Mouse (Mus musculus): ENCODE data around the gene Spdye4b.

Gene Spdye4b

DNA sequence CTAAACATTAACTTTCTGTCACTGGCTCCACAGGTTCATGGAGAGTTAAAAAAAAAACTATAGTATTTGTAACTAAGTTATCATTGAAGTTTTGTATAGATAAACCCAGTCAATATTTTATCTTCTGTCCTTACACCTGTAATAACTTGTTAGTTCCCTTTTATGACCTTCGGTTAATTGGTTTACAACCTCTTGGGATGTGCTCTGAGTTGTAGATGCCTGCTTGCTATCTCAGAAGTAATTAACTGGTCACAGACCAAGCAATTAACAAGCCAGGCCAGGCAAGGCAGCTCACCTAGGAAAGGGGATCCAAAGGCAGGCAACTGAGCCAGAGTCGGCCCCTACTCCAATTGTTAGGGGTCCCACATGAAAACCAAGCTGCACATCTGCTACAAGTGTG is 33.0 kb downstream of the Spdye4b start:
- no peak for DNase-seq (ENCODE audit: low read depth, low spot score)

DNA sequence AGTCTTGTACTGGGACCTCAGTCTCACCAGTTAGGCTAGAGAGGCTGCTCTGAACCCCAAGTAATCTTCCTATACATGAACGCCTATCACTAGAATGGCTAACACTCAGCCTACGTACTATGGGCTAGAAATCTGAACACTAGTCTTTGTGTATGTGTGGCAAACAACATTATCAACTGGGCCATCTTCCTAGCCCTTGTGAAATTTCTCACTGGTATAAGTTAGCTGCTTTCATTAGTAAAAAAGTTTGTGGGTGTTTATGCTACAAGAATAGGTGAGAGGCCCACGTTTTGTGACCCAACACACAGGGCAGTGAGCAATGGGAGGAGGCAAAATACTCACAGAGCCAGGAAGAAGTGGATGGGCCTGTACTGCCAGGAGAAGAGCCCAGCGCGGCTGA is 40.2 kb downstream of the Spdye4b start:
- DNase-seq (ENCODE audit: low read depth, low spot score) = no peak

- DNase-seq (ENCODE audit: low read depth, low spot score) = no peak
Measured at GRCm38 (mm10) chr5:143222287-143222686, 41.5 kb downstream of the Spdye4b start.

DNA sequence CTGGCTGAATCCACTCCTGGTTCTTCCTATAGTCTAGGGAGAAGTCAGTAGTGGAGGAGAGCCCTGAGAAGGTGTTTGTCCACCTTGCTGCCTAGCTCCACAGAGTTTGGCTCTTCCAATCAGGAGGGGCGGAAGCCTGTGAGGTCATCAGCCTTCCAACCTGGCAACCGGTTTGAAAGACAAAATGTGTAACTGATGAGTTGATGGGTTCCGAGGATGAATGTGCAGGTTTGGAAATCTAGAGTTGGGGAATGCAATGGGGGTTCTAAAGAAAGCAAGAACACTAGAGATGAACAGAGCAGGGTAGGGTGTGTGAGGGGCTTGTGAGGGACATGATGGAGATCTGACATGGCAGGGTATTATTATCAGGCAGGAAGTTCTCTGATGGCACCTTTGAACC is 46.0 kb downstream of the Spdye4b start, which contains the start of gene Spdye4a:
Spdye4a (minus strand) TSS at position 101 of the 400 bp plus-strand sequence.
- no peak for DNase-seq (ENCODE audit: low read depth, low spot score)

DNA sequence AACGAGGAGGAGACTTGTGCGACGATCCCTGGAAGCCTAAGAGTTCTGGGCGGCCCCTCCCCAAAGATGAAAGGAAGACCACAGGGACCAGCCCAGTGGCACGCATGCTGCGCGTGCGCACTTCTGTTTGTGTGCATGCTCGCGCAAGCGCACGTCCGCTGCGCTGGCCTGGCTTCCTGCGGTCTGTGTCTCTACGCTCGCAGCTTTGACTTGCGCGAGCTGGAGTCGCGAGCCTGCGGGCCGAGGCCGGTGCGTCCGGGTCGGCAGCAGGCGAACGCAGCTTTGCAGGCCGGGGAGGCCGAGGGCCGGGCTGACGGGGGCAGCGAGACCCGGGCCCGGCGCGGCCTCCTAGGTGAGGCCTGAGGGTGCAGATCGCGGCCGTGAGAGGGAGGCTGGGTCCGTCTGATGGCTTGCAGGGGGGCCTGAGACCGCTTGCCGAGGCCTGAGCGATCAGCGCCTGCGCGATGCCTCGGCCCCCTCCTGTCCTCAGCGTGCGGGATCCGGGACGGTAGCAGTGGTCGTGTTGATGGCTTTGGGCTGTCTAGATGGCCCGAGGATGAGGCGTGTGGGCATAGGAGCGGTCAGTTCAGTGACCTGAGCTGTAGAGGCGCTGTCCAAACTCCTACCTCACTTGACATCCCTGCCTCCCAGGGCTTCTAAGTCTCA is 54.3 kb downstream of the Spdye4b start, which contains the start of gene Zfp12:
Zfp12 (plus strand) TSS at position 136 of the 666 bp plus-strand sequence.
- peak; percentile 99 for DNase-seq (ENCODE audit: low read depth, low spot score)

- no peak for DNase-seq (ENCODE audit: low read depth, low spot score)
Measured at GRCm38 (mm10) chr5:143236036-143236435, 55.2 kb downstream of the Spdye4b start.

- no peak for DNase-seq (ENCODE audit: low read depth, low spot score)
Measured at GRCm38 (mm10) chr5:143244926-143245325, 64.1 kb downstream of the Spdye4b start.

DNA sequence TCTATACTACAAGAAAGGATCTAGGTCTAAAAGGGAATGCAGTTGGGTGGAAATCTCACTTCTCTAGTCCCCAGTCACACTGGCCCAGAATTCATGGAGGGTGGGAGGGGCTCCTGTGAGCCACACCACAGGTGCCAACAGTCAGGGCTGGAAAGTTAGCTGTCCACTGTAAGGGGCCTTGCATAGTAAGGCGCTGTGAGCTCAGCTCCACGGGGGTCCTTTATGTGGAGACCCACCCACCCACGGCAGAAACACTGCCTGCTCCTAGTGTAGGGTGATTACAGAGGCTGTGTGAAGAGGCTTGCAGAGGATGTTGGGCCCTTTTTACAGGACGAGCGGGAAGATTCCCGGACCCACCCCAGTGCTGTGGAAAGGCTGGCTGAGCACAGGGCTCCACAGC is 71.2 kb downstream of the Spdye4b start:
- DNase-seq (ENCODE audit: low read depth, low spot score) = no peak

GRCm38 (mm10) chr5:143252791-143253185 is 72.0 kb downstream of the Spdye4b start:
- no peak for DNase-seq (ENCODE audit: low read depth, low spot score)

DNA sequence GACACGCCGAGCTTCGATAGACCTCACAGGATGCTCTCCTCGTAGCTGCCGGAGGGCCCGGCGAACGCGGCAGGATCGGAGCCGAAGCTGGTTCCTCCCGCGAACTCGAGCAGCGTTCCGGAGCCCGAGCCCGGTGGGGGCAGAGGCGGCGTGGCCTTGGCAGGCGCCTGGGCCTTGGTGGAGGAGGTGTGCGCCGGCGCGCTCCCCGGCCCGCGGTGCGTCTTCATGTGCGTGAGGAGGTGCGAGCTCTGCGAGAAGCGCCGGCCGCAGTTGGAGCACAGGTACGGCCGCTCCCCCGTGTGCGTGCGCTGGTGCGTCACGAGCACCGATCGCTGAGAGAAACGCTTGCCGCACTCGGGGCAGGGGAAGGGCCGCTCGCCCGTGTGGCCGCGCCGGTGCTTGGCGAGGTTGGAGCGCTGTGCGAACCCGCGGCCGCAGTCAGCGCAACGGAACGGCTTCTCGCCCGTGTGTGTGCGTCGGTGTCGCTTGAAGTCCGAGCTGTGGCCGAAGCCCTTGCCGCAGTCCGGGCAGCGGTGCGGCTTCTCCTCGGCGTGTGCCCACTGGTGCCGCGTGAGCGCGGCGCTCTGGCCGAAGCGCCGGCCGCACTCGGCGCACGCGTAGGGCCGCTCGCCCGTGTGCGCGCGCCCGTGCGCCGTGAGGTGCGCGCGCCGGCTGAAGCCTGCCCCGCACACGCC is 72.5 kb downstream of the Spdye4b start:
- peak; percentile 81 for DNase-seq (ENCODE audit: low read depth, low spot score)

GRCm38 (mm10) chr5:143253881-143254486 is 73.2 kb downstream of the Spdye4b start:
- peak; percentile 79 for DNase-seq (ENCODE audit: low read depth, low spot score)

Data from brain, adult 2 months (tissue).